Mouse (Mus musculus): Measurements from ENCODE around the gene Ubap2l.

Gene Ubap2l

DNA sequence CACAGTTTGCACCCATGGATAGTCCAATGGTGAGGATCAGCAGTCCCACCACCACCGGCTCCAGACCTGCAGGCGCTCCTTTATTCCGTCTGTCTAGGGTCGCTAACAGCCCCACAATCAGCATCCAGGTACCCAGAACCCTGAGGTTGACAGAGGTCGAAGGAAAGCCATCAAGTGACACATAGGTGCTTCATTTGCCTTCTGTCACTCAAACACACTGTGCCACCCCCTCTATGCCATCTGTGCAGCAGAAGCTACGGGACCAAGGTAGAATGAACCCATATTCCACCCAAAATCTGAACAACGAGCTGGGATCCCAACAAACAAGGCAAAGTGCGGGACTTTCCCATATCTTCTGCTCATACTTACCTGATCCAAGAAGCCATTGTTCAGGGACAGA, 86.9 kb downstream of the Ubap2l start:
- no peak for DNase-seq

DNA sequence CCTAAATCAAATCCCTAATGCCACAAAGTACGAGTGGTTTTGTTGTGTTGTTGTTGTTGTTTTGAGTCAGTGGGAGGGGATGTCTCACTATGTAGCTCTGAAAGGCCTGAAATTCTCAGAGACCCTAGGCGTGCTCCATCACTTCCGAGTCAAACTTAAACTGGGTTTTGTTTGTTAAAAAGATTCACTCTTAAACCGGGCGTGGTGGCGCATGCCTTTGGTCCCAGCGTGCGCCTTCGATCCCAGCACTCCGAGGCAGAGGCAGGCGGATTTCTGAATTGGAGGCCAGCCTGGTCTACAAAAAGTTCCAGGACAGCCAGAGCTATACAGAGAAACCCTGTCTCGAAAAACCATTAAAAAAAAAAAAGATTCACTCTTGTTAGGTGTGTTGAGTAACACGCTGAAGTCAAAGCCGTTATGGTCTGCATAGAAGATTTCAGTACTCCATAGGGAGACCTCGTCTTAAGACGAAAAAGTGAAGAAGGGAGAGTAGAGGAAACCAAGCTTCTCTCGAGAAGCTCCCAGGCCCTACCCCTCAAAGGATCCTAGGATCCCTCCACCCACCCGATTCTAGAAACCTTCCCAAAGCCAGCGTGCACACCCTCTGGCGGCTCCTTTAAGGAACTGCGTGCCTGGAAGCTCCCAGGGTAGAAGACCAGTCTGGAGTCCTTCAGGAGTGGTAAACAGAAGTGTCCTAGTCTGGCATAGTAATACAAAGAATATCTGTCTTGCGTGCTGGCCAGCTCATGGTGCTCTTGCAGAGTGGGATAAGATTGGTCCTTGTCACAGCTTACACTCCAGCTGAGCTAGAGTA, 88.3 kb downstream of the Ubap2l start:
- DNase-seq, result peak; percentile 62

DNA sequence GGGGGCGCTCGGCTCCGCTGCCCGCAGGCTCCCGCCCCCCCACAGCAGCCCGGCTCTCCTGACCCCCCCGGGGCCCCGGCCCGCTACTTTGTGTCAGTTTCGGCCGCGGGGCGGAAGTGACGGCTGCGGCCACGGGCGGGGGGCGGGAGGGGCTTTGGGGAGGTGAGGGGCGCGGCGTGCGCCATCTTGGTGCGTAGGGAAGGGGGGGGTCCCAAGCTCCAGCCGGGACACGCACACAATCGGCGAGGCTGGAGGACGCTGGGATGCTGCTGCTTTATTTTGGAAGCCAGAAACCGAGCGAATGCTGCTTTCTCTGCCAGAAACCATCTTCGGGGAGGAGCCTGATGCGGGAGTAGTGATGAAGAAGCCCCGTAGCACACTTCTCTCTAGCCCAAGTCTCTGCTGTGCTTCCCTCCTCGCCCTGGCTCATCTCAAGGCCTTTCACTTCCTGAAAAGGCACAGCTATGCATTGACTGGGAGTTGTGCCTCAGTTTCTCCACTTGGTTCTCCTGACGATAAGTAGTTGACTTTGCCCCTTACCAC, 89.1 kb downstream of the Ubap2l start, which contains the start of gene Atp8b2:
TSS of gene Atp8b2 (minus strand) at position 288 of the 543 bp plus-strand sequence.
- peak; percentile 49 for DNase-seq

DNA sequence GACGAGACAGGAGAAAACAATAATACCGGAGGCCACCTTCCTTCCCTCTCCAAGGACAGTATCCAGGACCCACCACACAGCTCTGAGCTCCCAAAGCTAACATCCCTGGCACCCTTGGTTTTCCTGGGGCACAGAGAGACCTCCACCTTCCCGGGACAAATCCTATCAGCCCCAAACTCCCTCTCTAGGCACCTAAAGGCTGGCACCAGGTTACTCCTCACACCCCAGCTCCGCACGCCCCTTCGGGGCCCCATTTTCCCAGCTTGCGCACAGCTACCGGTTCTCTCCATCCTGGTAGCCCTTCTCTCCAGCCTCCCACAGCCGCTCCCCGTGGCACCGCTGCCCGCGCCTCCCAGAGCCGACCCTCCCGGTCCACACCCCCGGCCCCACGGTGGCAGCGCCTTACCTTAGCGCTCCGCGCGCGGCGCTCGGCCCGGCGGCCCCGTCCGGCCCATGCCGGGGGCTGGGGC, 89.6 kb downstream of the Ubap2l start:
- peak; percentile 46 for DNase-seq

DNA sequence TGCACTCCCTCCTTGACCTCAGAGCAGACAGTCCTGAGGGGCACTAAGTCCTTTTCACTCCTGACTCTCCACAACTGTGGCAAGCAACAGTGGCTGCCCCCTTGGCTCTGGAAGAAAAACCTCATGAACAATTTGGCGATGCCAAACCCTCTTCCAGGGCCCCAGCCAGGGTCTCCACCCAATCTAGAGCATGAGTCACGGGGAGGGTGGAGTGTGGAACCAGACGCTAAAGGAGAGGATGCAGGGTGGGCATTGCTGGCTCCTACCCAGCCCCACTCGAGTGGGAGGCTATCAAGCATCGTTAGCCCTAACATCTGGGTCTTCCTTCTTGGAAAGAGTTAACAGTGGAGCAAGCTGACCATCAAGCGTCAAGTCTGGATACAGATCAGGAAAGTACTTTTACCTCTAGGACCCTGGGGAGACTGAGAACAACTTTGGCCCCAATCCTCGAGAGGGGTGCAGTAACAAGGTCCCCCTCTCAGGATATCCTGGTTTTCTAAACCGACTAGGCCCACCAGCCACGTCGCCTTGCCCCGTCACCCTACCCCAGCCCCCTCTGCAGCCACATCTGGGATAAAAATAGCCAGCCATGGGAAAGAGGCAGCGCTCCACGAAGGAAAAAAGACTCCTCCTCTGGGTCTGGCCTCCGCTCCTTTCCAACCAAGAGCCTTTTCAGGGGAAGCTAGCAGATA, 90.2 kb downstream of the Ubap2l start:
- DNase-seq, result no peak

DNA sequence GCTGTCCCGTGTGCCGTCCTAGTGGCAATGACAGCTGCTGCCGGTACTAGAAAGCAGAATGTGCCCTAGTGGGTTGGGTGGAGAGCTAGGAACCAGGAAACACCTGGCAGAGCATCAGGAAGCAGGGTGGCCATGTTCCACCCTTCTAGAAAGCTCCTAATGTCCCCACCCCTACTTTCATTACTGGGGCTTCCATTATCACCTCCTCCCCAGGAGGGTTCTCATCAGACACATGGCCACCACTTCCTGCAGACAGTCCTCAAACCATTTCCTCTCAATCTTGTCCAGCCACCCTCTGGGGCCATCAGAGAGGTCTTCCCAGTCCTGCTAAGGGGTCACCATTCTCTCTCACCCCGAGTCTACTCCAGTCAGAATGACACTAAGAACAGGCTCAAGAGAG, 91.0 kb downstream of the Ubap2l start:
- no peak for DNase-seq

DNA sequence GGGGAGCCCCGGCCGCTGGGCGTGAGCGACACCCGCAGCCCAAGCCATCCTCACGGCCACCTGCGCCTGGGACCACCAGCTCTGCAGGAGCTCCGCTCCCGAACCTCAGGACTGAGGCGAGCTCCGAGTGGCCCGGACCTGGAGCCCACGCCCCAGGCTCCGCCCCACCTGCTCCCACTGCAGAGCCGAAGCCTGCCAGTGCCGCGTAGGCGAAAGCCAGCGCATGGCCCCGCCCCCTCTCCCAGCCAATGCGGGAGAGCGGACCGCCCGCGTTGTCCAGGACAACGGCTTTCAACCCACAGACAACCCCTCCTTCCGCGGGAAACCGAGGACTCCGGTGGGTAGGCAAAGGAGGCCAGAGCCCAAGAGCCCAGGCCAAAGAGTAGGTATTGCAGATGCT, 92.0 kb downstream of the Ubap2l start:
- peak; percentile 91 for DNase-seq

DNA sequence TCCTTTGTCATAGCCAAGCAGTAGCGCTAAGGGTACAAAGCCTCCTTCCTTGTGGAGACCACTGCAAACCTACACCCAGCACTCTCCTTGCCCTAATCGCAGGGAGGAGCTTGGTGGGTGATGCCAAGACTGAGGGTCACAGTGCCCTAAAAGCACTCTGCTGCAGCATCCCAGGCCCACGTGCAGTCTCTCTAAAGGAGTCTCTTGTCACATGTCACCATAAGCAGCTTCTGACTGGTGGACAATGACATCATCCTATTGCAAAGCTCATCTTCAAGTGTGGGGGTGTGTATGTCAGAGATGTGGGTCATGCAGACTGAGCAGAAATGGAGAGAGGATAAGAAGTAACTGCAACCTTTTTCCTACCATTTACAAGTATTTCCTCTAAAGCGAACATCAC, 93.0 kb downstream of the Ubap2l start:
- peak; percentile 44 for DNase-seq

DNA sequence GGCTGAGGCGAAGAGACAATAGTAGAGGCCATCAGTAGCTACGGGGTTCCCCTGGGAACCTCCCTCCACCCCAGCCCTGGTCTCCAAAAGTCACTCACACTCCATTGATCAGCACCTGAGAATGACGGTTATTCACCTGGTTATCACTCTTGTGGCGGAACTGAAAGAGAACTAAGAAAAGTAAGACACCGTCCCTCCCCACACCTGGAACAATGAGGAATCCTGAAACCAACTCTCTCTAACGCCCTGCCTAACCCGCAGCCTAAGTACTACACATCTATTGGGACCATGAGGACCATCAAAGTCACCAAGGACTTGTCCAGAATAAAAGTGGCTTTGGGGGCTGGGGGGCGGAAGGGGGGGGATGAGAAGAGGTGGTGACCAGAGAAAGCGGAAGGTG, 94.5 kb downstream of the Ubap2l start:
- no peak for DNase-seq

DNA sequence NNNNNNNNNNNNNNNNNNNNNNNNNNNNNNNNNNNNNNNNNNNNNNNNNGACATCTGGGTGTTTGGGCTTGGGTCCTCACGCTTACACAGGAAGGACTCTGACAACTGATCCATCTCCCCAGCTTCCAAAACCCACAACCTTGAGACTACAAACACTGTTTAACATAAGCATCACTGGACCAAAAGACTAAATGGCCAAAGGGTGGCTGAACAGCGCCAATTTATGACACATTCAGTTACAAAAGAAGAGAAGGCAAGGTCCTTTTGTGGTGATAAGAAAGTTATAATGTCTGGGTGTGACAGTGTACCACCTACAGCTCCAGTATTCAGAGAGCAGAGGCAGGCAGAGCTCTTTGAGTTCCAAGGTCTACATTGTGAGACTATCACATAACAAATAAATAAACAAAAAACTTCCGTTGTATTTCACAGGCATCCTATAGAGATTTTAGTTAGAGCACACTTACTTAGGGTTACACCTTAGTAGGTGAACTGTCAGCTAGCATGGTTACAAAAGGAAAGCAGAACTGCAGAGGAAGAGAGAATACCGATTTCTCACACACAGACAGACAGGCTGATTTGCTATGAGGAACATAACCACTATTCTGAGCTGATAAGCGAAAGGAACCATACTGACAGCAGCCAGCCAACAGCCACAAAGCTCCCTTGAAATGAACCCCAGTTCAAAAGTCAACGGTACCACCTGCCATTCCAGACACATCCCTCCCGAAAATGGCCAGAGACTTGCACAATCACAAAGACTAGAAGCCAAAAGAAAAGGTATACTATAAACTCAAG, 96.1 kb downstream of the Ubap2l start:
- no peak for DNase-seq

DNA sequence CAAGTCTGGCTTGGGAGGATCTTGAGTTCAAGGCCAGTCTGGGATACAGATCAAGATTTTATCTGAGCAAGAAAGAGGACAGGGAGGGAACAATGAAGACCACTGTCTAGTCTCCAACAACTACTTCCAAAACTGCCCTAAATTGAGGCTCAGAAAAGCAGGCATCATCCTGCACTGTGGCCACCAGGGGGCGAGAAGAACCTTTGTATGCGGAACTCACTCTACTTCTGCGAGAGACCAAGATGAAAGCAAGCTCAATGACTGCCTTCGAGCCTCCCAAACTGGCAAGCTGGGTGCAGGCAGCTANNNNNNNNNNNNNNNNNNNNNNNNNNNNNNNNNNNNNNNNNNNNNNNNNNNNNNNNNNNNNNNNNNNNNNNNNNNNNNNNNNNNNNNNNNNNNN, 99.0 kb downstream of the Ubap2l start:
- peak; percentile 61 for DNase-seq
